10 mouse cellular contexts compared by ENCODE assay signal in genomic region chr5:35551855-35552837, GRCm38 (mm10). TPM values are rescaled to one million over a fixed set of nuclear protein-coding genes. Genes with fewer than 3 reads are reported as not detected.
DNase-seq lines count a peak whose midpoint lies in the region; ATAC-seq and TF ChIP-seq lines count a peak whose summit lies in the region.
"Had no signal": no experiment of that assay in that cellular context is flagged by ENCODE, and none has a peak within 500 bp of the region (broad histone marks: within the 10 kb centered on the region; RNA-seq: fewer than 3 reads in every experiment).

No protein-coding gene starts in this region.

- no peak overlapping the region for H3K4me2 ChIP-seq in forebrain, postnatal 0 days (ENCODE audit: low read depth)
- no peak overlapping the region for H3K4me2 ChIP-seq in forebrain, embryonic 11.5 days (ENCODE audit: low read depth, low read length, severe bottlenecking)
- no peak overlapping the region for H3K4me2 ChIP-seq in neural tube, embryonic 15.5 days
- H3K4me2 ChIP-seq in hindbrain, embryonic 16.5 days (ENCODE audit: low read length) = no peak overlapping the region
- H3K4me2 ChIP-seq in stomach, postnatal 0 days (replicated peaks; ENCODE audit: low read depth) = no peak overlapping the region

- no peaks in the 10 kb centered on the region for H3K9me3 ChIP-seq in forebrain, postnatal 0 days (ENCODE audit: low read length)
- H3K9me3 ChIP-seq in forebrain, embryonic 11.5 days (ENCODE audit: control insufficient read depth, low read length) = no peaks in the 10 kb centered on the region
- no peaks in the 10 kb centered on the region for H3K9me3 ChIP-seq in neural tube, embryonic 15.5 days (replicated peaks)
- no peaks in the 10 kb centered on the region for H3K9me3 ChIP-seq in hindbrain, embryonic 16.5 days (ENCODE audit: control insufficient read depth, low read length)
- H3K9me3 ChIP-seq in stomach, postnatal 0 days (ENCODE audit: control insufficient read depth, low read length) = no peaks in the 10 kb centered on the region

- H3K9ac ChIP-seq in forebrain, postnatal 0 days = no peak overlapping the region
- no peak overlapping the region for H3K9ac ChIP-seq in forebrain, embryonic 11.5 days (ENCODE audit: low read length)
- no peak overlapping the region for H3K9ac ChIP-seq in neural tube, embryonic 15.5 days (replicated peaks)
- no peak overlapping the region for H3K9ac ChIP-seq in hindbrain, embryonic 16.5 days (ENCODE audit: low read depth, low read length)
- no peak overlapping the region for H3K9ac ChIP-seq in stomach, postnatal 0 days (ENCODE audit: low read length)

- H3K27ac ChIP-seq in forebrain, postnatal 0 days (ENCODE audit: low read depth, low read length) = no peak overlapping the region
- no peak overlapping the region for H3K27ac ChIP-seq in forebrain, embryonic 11.5 days (ENCODE audit: low read depth, low read length)
- H3K27ac ChIP-seq in neural tube, embryonic 15.5 days (replicated peaks) = no peak overlapping the region
- no peak overlapping the region for H3K27ac ChIP-seq in hindbrain, embryonic 16.5 days (ENCODE audit: low read depth, low read length)
- peak overlapping the region; percentile 76 for H3K27ac ChIP-seq in stomach, postnatal 0 days (replicated peaks)

- no peaks in the 10 kb centered on the region for H3K4me1 ChIP-seq in forebrain, postnatal 0 days (ENCODE audit: insufficient read depth)
- no peaks in the 10 kb centered on the region for H3K4me1 ChIP-seq in forebrain, embryonic 11.5 days (replicated peaks; ENCODE audit: control insufficient read depth, insufficient read depth, low read length)
- H3K4me1 ChIP-seq in neural tube, embryonic 15.5 days = no peaks in the 10 kb centered on the region
- no peaks in the 10 kb centered on the region; the same call in 1 of the 2 replicates for H3K4me1 ChIP-seq in hindbrain, embryonic 16.5 days (ENCODE audit: control insufficient read depth, insufficient read depth, low read depth, low read length)
- 0 out of 2 replicates have a peak, but pooled peaks cover 5% of the 10 kb centered on the region for H3K4me1 ChIP-seq in stomach, postnatal 0 days (replicated peaks; ENCODE audit: control insufficient read depth, insufficient read depth)

- peaks cover 15% of the 10 kb centered on the region for H3K36me3 ChIP-seq in forebrain, postnatal 0 days (ENCODE audit: insufficient read depth)
- no peaks in the 10 kb centered on the region; the same call in 1 of the 2 replicates for H3K36me3 ChIP-seq in forebrain, embryonic 11.5 days (ENCODE audit: control insufficient read depth, insufficient read depth, low read length)
- peaks cover 18% of the 10 kb centered on the region; the same call in 1 of the 2 replicates for H3K36me3 ChIP-seq in neural tube, embryonic 15.5 days
- peaks cover 4% of the 10 kb centered on the region; the same call in 1 of the 2 replicates for H3K36me3 ChIP-seq in hindbrain, embryonic 16.5 days (ENCODE audit: control insufficient read depth, insufficient read depth, low read length)
- no peaks in the 10 kb centered on the region for H3K36me3 ChIP-seq in stomach, postnatal 0 days (ENCODE audit: control insufficient read depth, insufficient read depth, low read length)

- H3K4me3 ChIP-seq in forebrain, postnatal 0 days (ENCODE audit: low read depth, low read length) = no peak overlapping the region
- H3K4me3 ChIP-seq in forebrain, embryonic 11.5 days (ENCODE audit: low read depth, low read length) = no peak overlapping the region
- H3K4me3 ChIP-seq in neural tube, embryonic 15.5 days (replicated peaks) = no peak overlapping the region
- H3K4me3 ChIP-seq in hindbrain, embryonic 16.5 days (ENCODE audit: low read length) = no peak overlapping the region
- H3K4me3 ChIP-seq in stomach, postnatal 0 days (ENCODE audit: low read depth, low read length) = no peak overlapping the region

- TF ChIP-seq EP300 in stomach, postnatal 0 days (optimal IDR thresholded peaks at IDR 0.05) = no peak

- peak; percentile 78 for ATAC-seq in forebrain, postnatal 0 days
- no peak for ATAC-seq in forebrain, embryonic 11.5 days (replicated peaks; ENCODE audit: low FRiP score)
- peak; percentile 28; the same call in 1 of the 2 replicates for ATAC-seq in neural tube, embryonic 15.5 days (ENCODE audit: low FRiP score)
- peak; percentile 68 for ATAC-seq in hindbrain, embryonic 16.5 days
- peak; percentile 95 for ATAC-seq in stomach, postnatal 0 days (ENCODE audit: low FRiP score, low TSS enrichment)
- ATAC-seq in CD4-positive, CD25-positive, alpha-beta regulatory T cell, adult 4 months = no peak

- DNase-seq in forebrain, postnatal 0 days = peak; percentile 36
- no peak for DNase-seq in forebrain, embryonic 11.5 days (ENCODE audit: low spot score)
- DNase-seq in neural tube, embryonic 10.5 days (ENCODE audit: extremely low spot score, low spot score) = no peak
- peak; percentile 63 for DNase-seq in stomach, postnatal 0 days (ENCODE audit: low spot score)
- DNase-seq in kidney, postnatal 36 days = no peak
- DNase-seq: B cell, adult 2 months had no signal

- TF ChIP-seq CTCF in forebrain, postnatal 0 days (IDR thresholded peaks at IDR 0.05; ENCODE audit: low read depth) = no peak
- TF ChIP-seq CTCF in stomach, postnatal 0 days (IDR thresholded peaks at IDR 0.05; ENCODE audit: low read depth) = no peak

- no peaks in the 10 kb centered on the region for H3K27me3 ChIP-seq in forebrain, postnatal 0 days (ENCODE audit: insufficient read depth, low read length)
- no peaks in the 10 kb centered on the region for H3K27me3 ChIP-seq in forebrain, embryonic 11.5 days (ENCODE audit: control insufficient read depth, insufficient read depth, low read length)
- no peaks in the 10 kb centered on the region for H3K27me3 ChIP-seq in neural tube, embryonic 15.5 days (replicated peaks)
- H3K27me3 ChIP-seq in hindbrain, embryonic 16.5 days (replicated peaks; ENCODE audit: control insufficient read depth, insufficient read depth, low read length) = no peaks in the 10 kb centered on the region
- no peaks in the 10 kb centered on the region for H3K27me3 ChIP-seq in stomach, postnatal 0 days (ENCODE audit: control insufficient read depth, insufficient read depth, low read length)

- WGBS in forebrain, postnatal 0 days = 51% methylated on average over 7 of the region's 7 CpGs
- 63% methylated on average over 7 of the region's 7 CpGs for WGBS in forebrain, embryonic 11.5 days
- 54% methylated on average over 7 of the region's 7 CpGs for WGBS in neural tube, embryonic 15.5 days
- 44% methylated on average over 7 of the region's 7 CpGs for WGBS in hindbrain, embryonic 16.5 days
- 30% methylated on average over 7 of the region's 7 CpGs for WGBS in stomach, postnatal 0 days

RNA-seq across cellular contexts. Expression of gene Trmt44, which starts 22.7 kb away (rescaled TPM):
- total RNA-seq in forebrain, postnatal 0 days (2014; rRNA removed) = 10.6 and 12.3 TPM in 2 replicates
- 2.7 and 3.5 TPM in 2 replicates for polyA plus RNA-seq in forebrain, postnatal 0 days (2015; fragmentation: Nextera tagmentation; extraction: Ambion mirVana)
- polyA plus RNA-seq in forebrain, embryonic 11.5 days (2014; fragmentation: Nextera tagmentation; extraction: Ambion mirVana) = 10.5 and 12.0 TPM in 2 replicates
- 5.3 and 6.9 TPM in 2 replicates for polyA plus RNA-seq in neural tube, embryonic 15.5 days (2015; fragmentation: Nextera tagmentation; extraction: Ambion mirVana)
- polyA plus RNA-seq in hindbrain, embryonic 16.5 days (2015; fragmentation: Nextera tagmentation; extraction: Ambion mirVana) = 6.2 and 6.4 TPM in 2 replicates
- 2.9 and 3.2 TPM in 2 replicates for polyA plus RNA-seq in stomach, postnatal 0 days (2015; fragmentation: Nextera tagmentation; extraction: Ambion mirVana)
- 1 to 10 TPM; 2.5 to 2.9 TPM for polyA plus RNA-seq in CD4-positive, CD25-positive, alpha-beta regulatory T cell, adult 4 months (2017; shearing (Covaris generic))

RNA-seq across cellular contexts. Expression of gene Cpz, which starts 26.6 kb away (rescaled TPM):
- total RNA-seq in forebrain, postnatal 0 days (2014; rRNA removed) = 3.5 and 14.3 TPM in 2 replicates
- 1.8 and 2.2 TPM in 2 replicates for polyA plus RNA-seq in forebrain, postnatal 0 days (2015; fragmentation: Nextera tagmentation; extraction: Ambion mirVana)
- polyA plus RNA-seq in forebrain, embryonic 11.5 days (2014; fragmentation: Nextera tagmentation; extraction: Ambion mirVana) = 4.3 and 4.7 TPM in 2 replicates
- 2.8 and 3.7 TPM in 2 replicates for polyA plus RNA-seq in neural tube, embryonic 15.5 days (2015; fragmentation: Nextera tagmentation; extraction: Ambion mirVana)
- 1.2 and 2.4 TPM in 2 replicates for polyA plus RNA-seq in hindbrain, embryonic 16.5 days (2015; fragmentation: Nextera tagmentation; extraction: Ambion mirVana)
- 10.5 and 11.0 TPM in 2 replicates for polyA plus RNA-seq in stomach, postnatal 0 days (2015; fragmentation: Nextera tagmentation; extraction: Ambion mirVana)
- under 1 TPM in 1 of 2 experiments, not detected in 1; 0.13 TPM for polyA plus RNA-seq in CD4-positive, CD25-positive, alpha-beta regulatory T cell, adult 4 months (2017; shearing (Covaris generic))
- total RNA-seq: megakaryocyte, adult 5-6 weeks had no signal

RNA-seq across cellular contexts. Expression of gene Acox3, which starts 30.7 kb away (rescaled TPM):
- 18.3 and 32.1 TPM in 2 replicates for total RNA-seq in forebrain, postnatal 0 days (2014; rRNA removed)
- 12.5 and 13.4 TPM in 2 replicates for polyA plus RNA-seq in forebrain, postnatal 0 days (2015; fragmentation: Nextera tagmentation; extraction: Ambion mirVana)
- polyA plus RNA-seq in forebrain, embryonic 11.5 days (2014; fragmentation: Nextera tagmentation; extraction: Ambion mirVana) = 15.5 and 15.6 TPM in 2 replicates
- 12.7 and 13.5 TPM in 2 replicates for polyA plus RNA-seq in neural tube, embryonic 15.5 days (2015; fragmentation: Nextera tagmentation; extraction: Ambion mirVana)
- polyA plus RNA-seq in hindbrain, embryonic 16.5 days (2015; fragmentation: Nextera tagmentation; extraction: Ambion mirVana) = 12.0 and 13.2 TPM in 2 replicates
- polyA plus RNA-seq in stomach, postnatal 0 days (2015; fragmentation: Nextera tagmentation; extraction: Ambion mirVana) = 9.0 and 9.6 TPM in 2 replicates
- polyA plus RNA-seq in CD4-positive, CD25-positive, alpha-beta regulatory T cell, adult 4 months (2017; shearing (Covaris generic)) = 10 to 100 TPM; 19.1 to 42.0 TPM

Comparison
In these comparisons a context has a peak if more than half of its experiments do, and no peak if none do; other contexts are left out.
1. ATAC-seq: peak in forebrain, postnatal 0 days (single experiment), neural tube, embryonic 15.5 days (single experiment), hindbrain, embryonic 16.5 days (single experiment) and stomach, postnatal 0 days (single experiment); none in forebrain, embryonic 11.5 days (single experiment) and CD4-positive, CD25-positive, alpha-beta regulatory T cell, adult 4 months (single experiment).
2. DNase-seq: peak in forebrain, postnatal 0 days (single experiment) and stomach, postnatal 0 days (single experiment); none in forebrain, embryonic 11.5 days (single experiment), neural tube, embryonic 10.5 days (single experiment) and kidney, postnatal 36 days (0 of 2).